Mouse (Mus musculus) cerebellum, adult 2 months (tissue): ENCODE measurements around the gene Vpreb1.

ENCODE experiments used
- CTCF ChIP-seq: fragments of 200-500 bp; IDR thresholded peaks from 2 replicates; pipeline ENCODE4 v1.5.1; 2011; ENCODE audit warnings: low read depth, mild to moderate bottlenecking, control low read depth, low read length, moderate library complexity, borderline replicate concordance; ENCODE audit not compliant: insufficient read depth
- POLR2A ChIP-seq: fragments of 200-500 bp; IDR thresholded peaks from 2 replicates; pipeline ENCODE4 v1.6.1; 2011; ENCODE audit warnings: low read length, control low read depth, borderline replicate concordance; ENCODE audit not compliant: insufficient read depth

GRCm38 (mm10) chr16:16825476-16825875 is 45.2 kb downstream of the Vpreb1 start:
- TF ChIP-seq CTCF (no peak), POLR2A (no peak)
